Mouse (Mus musculus) CH12.LX (cell line): ENCODE results near the gene H2-M10.2.

ENCODE experiments used
- CHD2 ChIP-seq: IDR thresholded peaks from 2 replicates; pipeline ENCODE4 v1.6.1; 2011; ENCODE audit warnings: low read length, improper control_type of control experiment
- EP300 ChIP-seq: IDR thresholded peaks from 2 replicates; pipeline ENCODE4 v1.6.1; 2011; ENCODE audit warnings: low read length, improper control_type of control experiment
- POLR2A ChIP-seq: IDR thresholded peaks from 2 replicates; pipeline ENCODE4 v1.6.1; 2011; ENCODE audit warnings: low read depth, mild to moderate bottlenecking, improper control_type of control experiment, low read length
- POLR2AphosphoS2 ChIP-seq: IDR thresholded peaks from 2 replicates; pipeline ENCODE4 v1.6.1; 2011; ENCODE audit warnings: low read depth, low read length, improper control_type of control experiment
- USF1 ChIP-seq: IDR thresholded peaks from 2 replicates; pipeline ENCODE4 v1.6.1; 2014; ENCODE audit warnings: low read depth, mild to moderate bottlenecking, inconsistent platforms, low read length, improper control_type of control experiment
- ZNF384 ChIP-seq: IDR thresholded peaks from 2 replicates; pipeline ENCODE4 v1.6.1; 2012; ENCODE audit warnings: low read depth, low read length, improper control_type of control experiment, inconsistent platforms

GRCm38 (mm10) chr17:36257241-36257947 lies 28.9 kb downstream of the H2-M10.2 start:
- TF ChIP-seq USF1 (no peak), CHD2 (no peak), POLR2AphosphoS2 (peak; percentile 87), EP300 (no peak), ZNF384 (peak; percentile 57), POLR2A (peak; percentile 86)
